Mouse (Mus musculus) embryonic facial prominence, embryonic 13.5 days (tissue): ENCODE measurements around the gene Adcy5. TPM values are rescaled to one million over a fixed set of nuclear protein-coding genes. Genes with fewer than 3 reads are reported as not detected.

Experiments used
- ATAC-seq: fragments of 200-750 bp; cut with Nextera tagmentation; 2 replicates; pipeline ENCODE4 v1.8.0; 2017; ENCODE audit warnings: low read depth; ENCODE audit not compliant: insufficient number of reproducible peaks, insufficient read depth, low FRiP score, low TSS enrichment
- H3K27ac ChIP-seq: fragments of 300-500 bp; sonication (generic); 2 replicates; pipeline ENCODE4 v1.5.1; 2015; ENCODE audit warnings: moderate library complexity, mild to moderate bottlenecking, inconsistent platforms
- H3K27me3 ChIP-seq: fragments of 300-500 bp; sonication (generic); 2 replicates; pipeline ENCODE4 v1.6.1; 2015; ENCODE audit warnings: mild to moderate bottlenecking, inconsistent platforms
- H3K36me3 ChIP-seq: fragments of 300-500 bp; sonication (generic); 2 replicates; pipeline ENCODE4 v1.6.1; 2015; ENCODE audit warnings: mild to moderate bottlenecking, inconsistent platforms
- H3K4me1 ChIP-seq: fragments of 300-500 bp; sonication (generic); 2 replicates; pipeline ENCODE4 v1.6.1; 2015; ENCODE audit warnings: inconsistent platforms
- H3K4me2 ChIP-seq: fragments of 300-500 bp; sonication (generic); 2 replicates; pipeline ENCODE4 v1.6.1; 2015; ENCODE audit warnings: moderate library complexity, mild to moderate bottlenecking, inconsistent platforms
- H3K4me3 ChIP-seq: fragments of 300-500 bp; sonication (generic); 2 replicates; pipeline ENCODE4 v1.5.1; 2015; ENCODE audit warnings: mild to moderate bottlenecking, inconsistent platforms
- H3K9ac ChIP-seq: fragments of 300-500 bp; sonication (generic); 2 replicates; pipeline ENCODE4 v1.6.1; 2015; ENCODE audit warnings: mild to moderate bottlenecking, inconsistent platforms
- H3K9me3 ChIP-seq: fragments of 300-500 bp; sonication (generic); 2 replicates; pipeline ENCODE4 v1.6.1; 2016; ENCODE audit warnings: inconsistent platforms
- WGBS: fragments of 180-500 bp; shearing (Covaris S2); methylation state at CpG from one replicate; pipeline ENCODE4 v1.1.7; 2015; ENCODE audit warnings: mixed read lengths; 5-methylcytosine and 5-hydroxymethylcytosine counted together
- polyA plus RNA-seq: library from polyadenylated mRNA; unstranded; fragments of >200 nt; fragmentation: Nextera tagmentation; extraction: Ambion mirVana; gene quantifications from 2 replicates; pipeline ENCODE4 v1.2.1, GENCODE M21; 2015

Adcy5 gene
- 3.0 and 3.9 TPM in 2 replicates for polyA plus RNA-seq

DNA sequence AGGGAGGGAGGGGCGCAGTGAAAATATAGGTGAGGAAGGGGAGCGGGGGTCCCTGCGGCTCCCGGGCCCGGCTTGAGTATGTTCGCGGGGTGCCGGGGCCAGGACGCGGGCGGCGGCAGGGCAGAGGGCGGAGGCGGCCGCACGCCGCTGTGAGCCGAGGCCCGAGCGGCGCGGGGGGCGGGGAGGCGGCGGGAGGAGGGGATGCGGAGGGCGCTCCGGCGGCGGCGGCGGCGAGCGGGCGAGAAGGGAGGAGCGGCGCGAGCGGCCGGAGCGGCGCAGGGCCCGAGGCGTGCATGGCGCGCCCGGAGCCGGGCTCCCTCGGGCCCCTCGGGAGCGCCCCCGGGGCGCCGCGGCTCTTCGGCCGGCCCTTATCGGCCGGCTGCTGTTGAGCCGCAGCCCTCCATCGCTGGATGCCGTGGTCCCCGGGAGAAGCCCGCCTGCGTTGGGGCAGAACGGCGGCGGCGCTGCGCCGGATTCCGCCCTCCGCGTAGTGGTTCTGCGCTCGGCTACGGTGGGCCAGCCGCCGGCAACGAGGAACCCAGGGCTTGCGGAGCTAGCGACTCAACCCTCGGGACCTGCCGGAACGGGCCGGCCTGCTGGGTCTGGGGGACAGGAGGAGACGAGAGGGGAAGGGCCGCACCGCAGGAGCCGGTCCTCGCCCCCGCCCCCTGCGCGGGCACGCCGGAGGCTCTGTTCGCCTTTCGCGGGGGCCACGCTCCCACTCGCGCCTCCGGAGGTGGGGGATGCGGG, at the start of gene Adcy5:
Gene Adcy5 (plus strand): TSS at position 237 of the 750 bp plus-strand sequence.
- Histone ChIP-seq H3K4me1 (peaks cover 48% of the 10 kb centered on the region), H3K36me3 (0 out of 2 replicates have a peak, but pooled peaks cover 3% of the 10 kb centered on the region), H3K9ac (peak within 1 kb of the TSS; percentile 80), H3K27me3 (peaks cover 75% of the 10 kb centered on the region), H3K4me3 (peak within 1 kb of the TSS; percentile 75), H3K4me2 (peak within 1 kb of the TSS; percentile 91), H3K9me3 (no peaks in the 10 kb centered on the region), H3K27ac (peak within 1 kb of the TSS; percentile 78)
- WGBS: under 1% methylated on average over 63 of the region's 104 CpGs
- peak; percentile 32 for ATAC-seq

DNA sequence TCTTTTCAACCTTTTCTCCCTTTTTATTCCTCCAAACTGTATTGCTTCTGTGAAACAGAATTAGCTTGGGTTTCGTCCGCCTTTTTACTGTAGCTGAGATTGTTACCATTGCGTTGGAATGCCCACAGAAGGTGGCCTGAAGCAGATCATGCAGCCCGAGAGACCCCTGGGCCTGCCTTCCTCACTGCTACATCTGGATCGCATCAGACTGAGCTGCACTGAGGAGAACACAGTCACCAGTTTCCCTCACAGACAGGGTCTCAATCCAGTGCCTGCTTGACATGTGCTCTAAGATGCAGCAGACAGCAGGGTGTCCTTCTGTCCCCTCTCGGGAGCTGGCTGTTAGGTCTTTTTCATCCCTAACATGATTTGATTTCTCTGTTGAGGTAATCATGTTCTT, 46.7 kb upstream of the Adcy5 start:
- no peak for ATAC-seq
- H3K27ac ChIP-seq: peak overlapping the region; percentile 44; the same call in 1 of the 2 replicates
- H3K9ac ChIP-seq: 0 out of 2 replicates have a peak overlapping the region, but pooled peaks have one; percentile 28
- H3K27me3 ChIP-seq: no peaks in the 10 kb centered on the region
- peaks cover 57% of the 10 kb centered on the region for H3K4me1 ChIP-seq
- 0 out of 2 replicates have a peak, but pooled peaks cover 6% of the 10 kb centered on the region for H3K36me3 ChIP-seq
- no peak overlapping the region for H3K4me3 ChIP-seq
- no peaks in the 10 kb centered on the region for H3K9me3 ChIP-seq
- WGBS: 33% methylated on average over 6 of the region's 6 CpGs
- no peak overlapping the region for H3K4me2 ChIP-seq

DNA sequence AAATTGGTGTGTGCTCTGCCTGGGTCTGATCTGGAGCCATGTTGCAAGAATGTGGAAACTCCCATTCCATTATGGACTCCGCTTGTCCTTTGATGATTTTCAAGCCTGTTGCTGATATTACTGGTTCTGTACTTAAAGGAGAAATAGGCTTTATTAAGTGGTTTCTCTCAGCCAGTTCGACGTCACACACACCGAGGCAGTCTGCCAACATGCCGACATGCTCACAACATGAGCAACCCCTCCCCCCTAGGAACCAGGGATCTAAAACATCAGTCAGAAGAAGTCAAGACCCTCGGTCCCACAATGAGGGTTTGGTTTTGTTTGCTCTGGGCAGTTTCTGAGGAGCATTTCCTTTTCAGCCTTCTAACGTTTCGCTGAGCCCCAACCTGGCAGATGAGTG, 45.5 kb upstream of the Adcy5 start:
- no peaks in the 10 kb centered on the region for H3K9me3 ChIP-seq
- 31% methylated on average over 8 of the region's 8 CpGs for WGBS
- no peak overlapping the region for H3K4me3 ChIP-seq
- H3K36me3 ChIP-seq: 0 out of 2 replicates have a peak, but pooled peaks cover 5% of the 10 kb centered on the region
- peaks cover 62% of the 10 kb centered on the region for H3K4me1 ChIP-seq
- H3K27ac ChIP-seq: peak overlapping the region; percentile 44
- no peak overlapping the region for H3K4me2 ChIP-seq
- H3K27me3 ChIP-seq: no peaks in the 10 kb centered on the region
- no peak overlapping the region for H3K9ac ChIP-seq
- no peak for ATAC-seq

DNA sequence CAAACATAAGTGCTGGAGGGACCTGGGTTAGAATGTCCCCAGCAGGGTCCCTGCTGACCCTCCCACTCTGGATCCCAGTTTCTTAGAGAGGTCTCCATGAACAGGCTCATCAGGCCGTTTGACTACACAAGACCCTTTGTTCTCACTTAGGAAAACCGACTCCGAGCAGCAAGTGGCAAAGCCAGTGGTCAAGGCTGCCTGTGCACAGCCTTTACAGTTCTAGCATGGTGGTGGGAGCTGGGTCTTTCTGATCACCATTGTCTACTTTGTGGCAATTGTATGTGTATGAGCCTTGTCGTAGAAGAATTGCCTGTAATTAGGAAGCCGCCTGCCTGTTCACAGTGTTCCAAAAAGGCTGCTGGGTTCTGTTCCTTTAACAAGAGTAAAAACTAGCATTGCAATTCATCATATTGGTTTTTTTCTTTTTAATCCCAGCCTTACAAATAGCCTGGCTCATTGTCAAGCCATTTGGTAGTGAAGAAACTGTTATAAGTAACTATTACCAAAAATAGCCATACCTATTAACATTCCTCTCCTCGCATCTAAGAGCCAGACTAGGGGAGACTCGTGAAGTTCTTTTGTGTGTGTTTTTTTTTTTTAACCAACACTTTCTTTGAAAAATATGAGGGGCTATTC, 44.9 kb upstream of the Adcy5 start:
- Histone ChIP-seq H3K4me1 (peaks cover 65% of the 10 kb centered on the region), H3K4me2 (no peak overlapping the region), H3K36me3 (no peaks in the 10 kb centered on the region), H3K9me3 (no peaks in the 10 kb centered on the region), H3K4me3 (no peak overlapping the region), H3K27ac (peak overlapping the region; percentile 44), H3K9ac (no peak overlapping the region), H3K27me3 (no peaks in the 10 kb centered on the region)
- WGBS: 29% methylated on average over 7 of the region's 7 CpGs
- no peak for ATAC-seq

DNA sequence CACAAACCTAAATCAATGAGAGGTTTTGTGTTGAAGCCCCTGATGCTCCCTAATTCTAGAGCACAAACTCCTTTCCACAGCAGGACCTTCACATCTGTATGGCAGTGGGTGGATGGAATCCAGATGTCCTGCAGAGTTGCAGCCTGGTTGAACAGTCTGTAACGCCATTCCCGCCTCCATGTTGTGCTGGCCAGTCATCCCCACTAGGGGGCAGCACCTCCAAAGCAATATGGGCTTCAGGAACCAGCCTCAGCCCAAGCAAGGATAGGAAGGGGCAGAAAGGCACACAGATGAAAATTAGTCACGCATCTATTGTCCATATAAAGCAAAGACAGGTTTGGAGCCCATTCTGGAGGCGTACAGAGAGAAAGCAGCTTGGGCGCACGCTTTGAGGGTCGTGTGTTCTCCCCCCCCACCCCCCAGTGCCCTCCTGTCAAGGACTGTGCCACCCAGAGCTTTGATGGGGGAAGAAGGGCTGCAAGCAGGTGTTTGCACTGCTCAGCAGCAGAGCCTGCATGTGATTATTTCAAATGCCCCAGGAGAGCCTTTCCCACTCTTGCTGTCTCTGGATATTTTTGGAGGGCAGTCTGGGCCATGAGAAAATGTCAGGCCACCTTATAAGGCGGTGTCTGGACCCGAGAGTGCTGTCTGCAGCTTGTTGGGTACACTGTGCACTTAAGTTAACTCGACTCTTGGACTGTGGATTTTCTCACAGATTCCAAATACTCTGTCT, 44.1 kb upstream of the Adcy5 start:
- peaks cover 66% of the 10 kb centered on the region for H3K4me1 ChIP-seq
- ATAC-seq: peak; percentile 74
- H3K27me3 ChIP-seq: no peaks in the 10 kb centered on the region
- H3K9me3 ChIP-seq: no peaks in the 10 kb centered on the region
- 21% methylated on average over 10 of the region's 10 CpGs for WGBS
- H3K4me3 ChIP-seq: no peak overlapping the region
- H3K9ac ChIP-seq: peak overlapping the region; percentile 3; the same call in 1 of the 2 replicates
- H3K4me2 ChIP-seq: 0 out of 2 replicates have a peak overlapping the region, but pooled peaks have one; percentile 17
- H3K27ac ChIP-seq: peak overlapping the region; percentile 44; the same call in 1 of the 2 replicates
- H3K36me3 ChIP-seq: no peaks in the 10 kb centered on the region

DNA sequence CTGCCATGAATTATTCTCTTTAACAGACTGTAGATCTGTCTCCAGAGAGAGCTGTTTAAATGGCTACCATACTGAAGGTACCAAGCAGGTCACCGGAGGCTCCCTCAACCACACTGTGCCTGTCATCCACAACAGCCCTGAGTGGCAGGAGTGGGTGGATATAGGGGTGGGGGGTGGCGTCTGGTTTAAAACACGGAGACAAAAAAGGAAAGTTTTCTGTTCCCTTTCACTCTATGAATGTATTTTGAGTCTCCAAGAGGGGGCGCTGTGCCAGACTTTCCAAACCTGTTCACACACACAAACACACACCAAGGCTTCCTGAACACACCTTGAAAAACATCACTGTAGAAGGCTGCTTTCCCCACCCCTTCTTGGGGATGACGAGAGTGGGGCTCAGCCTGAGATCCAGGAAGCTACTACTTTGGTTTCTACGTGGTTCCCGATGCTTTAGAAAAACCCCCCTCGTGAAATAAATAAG, 43.5 kb upstream of the Adcy5 start:
- Histone ChIP-seq H3K4me2 (no peak overlapping the region), H3K9ac (0 out of 2 replicates have a peak overlapping the region, but pooled peaks have one; percentile 3), H3K4me3 (no peak overlapping the region), H3K4me1 (peaks cover 63% of the 10 kb centered on the region), H3K36me3 (no peaks in the 10 kb centered on the region), H3K9me3 (no peaks in the 10 kb centered on the region), H3K27ac (peak overlapping the region; percentile 44; the same call in 1 of the 2 replicates), H3K27me3 (no peaks in the 10 kb centered on the region)
- WGBS: 52% methylated on average over 8 of the region's 8 CpGs
- ATAC-seq: no peak

DNA sequence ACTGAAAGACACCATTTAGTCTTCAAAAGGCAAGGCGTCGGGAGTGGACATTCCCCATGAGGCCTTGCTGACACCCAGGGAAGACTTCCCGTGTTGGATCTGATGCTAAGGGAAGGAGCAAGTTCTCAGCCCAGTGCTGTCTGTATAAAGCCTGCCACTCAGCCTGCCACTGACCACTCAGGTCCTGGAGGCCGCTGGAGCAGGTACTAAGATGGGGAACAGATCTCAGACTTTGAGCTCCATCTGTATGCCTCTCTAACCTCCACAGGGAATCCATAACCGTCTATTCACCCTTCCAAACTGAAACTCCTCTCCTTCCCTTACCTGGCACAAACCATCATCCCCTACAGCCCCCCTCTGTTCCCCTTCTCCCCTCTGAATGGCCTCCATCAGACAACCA, 41.2 kb upstream of the Adcy5 start:
- no peak overlapping the region for H3K9ac ChIP-seq
- H3K27me3 ChIP-seq: no peaks in the 10 kb centered on the region
- H3K27ac ChIP-seq: no peak overlapping the region
- no peaks in the 10 kb centered on the region for H3K36me3 ChIP-seq
- no peak for ATAC-seq
- H3K4me1 ChIP-seq: peaks cover 55% of the 10 kb centered on the region
- H3K9me3 ChIP-seq: no peaks in the 10 kb centered on the region
- WGBS: 84% methylated on average over 5 of the region's 5 CpGs
- H3K4me3 ChIP-seq: no peak overlapping the region
- no peak overlapping the region for H3K4me2 ChIP-seq

DNA sequence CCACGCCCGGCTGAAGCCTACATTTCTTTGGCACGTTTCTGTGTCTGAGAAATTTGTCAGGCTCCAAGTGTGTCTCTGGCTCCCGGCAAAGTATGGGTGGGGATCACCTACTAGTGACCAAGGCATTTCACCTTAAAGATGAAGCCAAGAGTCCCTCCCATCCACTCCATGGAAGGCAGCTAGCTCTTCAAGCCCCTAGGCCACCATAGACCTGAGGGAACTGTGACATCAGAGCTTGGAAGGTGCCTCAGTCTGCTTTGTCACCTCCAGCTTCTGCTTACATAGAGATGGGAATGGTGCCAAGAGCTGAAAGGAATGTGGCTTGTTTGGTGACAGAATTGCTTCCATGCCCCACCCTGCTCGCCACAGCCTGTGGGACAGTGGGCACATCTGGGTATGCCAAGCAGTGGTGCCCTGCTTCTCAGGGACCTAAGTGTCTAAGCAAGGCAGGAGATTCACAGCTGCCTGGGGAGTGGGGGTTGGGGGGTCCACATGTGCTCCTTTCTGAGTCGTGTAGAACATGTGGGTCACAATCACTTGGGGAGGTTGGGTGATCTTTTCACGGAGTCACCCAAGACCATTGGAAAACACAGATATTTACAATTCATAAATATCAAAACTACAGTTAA, 38.2 kb upstream of the Adcy5 start:
- 79% methylated on average over 7 of the region's 7 CpGs for WGBS

DNA sequence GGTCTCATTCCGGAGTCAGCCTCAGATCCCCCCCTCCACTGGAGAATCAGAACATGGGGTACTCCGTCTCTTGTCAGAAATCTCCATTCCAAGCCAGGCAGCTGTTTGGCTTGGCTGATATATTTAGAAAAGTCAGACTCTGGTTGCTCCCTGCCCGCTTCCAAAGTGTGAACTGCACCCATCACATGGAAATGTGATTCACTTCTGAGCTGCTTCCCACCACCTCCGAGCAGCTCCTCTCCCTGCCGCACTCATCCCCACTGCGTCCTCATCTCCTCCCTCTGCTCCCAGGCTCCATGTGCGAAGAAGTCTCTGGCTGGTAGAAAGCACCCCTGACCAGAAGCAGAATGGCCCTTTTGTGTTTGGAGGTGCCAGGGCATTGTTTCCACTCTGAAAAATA, 37.2 kb upstream of the Adcy5 start:
- Histone ChIP-seq H3K4me2 (no peak overlapping the region), H3K27me3 (no peaks in the 10 kb centered on the region), H3K9me3 (no peaks in the 10 kb centered on the region), H3K27ac (no peak overlapping the region), H3K9ac (no peak overlapping the region), H3K36me3 (no peaks in the 10 kb centered on the region), H3K4me3 (no peak overlapping the region), H3K4me1 (peaks cover 29% of the 10 kb centered on the region)
- no peak for ATAC-seq
- 59% methylated on average over 7 of the region's 7 CpGs for WGBS

More for the DNA sequence above, 38.2 kb upstream of the Adcy5 start:
- no peak for ATAC-seq
- peaks cover 32% of the 10 kb centered on the region for H3K4me1 ChIP-seq
- no peak overlapping the region for H3K27ac ChIP-seq
- H3K4me2 ChIP-seq: no peak overlapping the region
- H3K9ac ChIP-seq: no peak overlapping the region
- H3K9me3 ChIP-seq: no peaks in the 10 kb centered on the region
- H3K36me3 ChIP-seq: no peaks in the 10 kb centered on the region
- H3K4me3 ChIP-seq: no peak overlapping the region
- H3K27me3 ChIP-seq: no peaks in the 10 kb centered on the region

DNA sequence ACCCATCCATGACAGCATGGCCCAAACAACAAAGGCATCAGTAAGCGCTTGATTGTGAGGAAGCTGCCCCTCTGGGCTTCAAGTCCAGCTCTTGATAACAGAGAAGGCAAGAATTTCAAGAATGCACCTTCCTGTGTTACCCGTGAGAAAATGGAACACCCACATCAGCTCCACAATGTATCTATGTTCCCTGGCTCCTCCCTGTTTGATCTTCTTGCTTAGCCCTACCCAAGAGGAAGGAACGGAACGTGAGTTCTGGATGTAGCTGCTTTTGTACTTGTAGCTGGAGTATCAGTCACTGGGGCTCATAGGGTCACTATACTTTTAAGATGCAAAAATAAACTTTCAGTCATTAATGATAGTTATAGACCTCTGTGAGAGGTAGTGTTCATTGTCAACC, 34.1 kb upstream of the Adcy5 start:
- Histone ChIP-seq H3K27me3 (no peaks in the 10 kb centered on the region), H3K4me2 (no peak overlapping the region), H3K4me1 (peaks cover 26% of the 10 kb centered on the region), H3K27ac (no peak overlapping the region), H3K9me3 (no peaks in the 10 kb centered on the region), H3K4me3 (no peak overlapping the region), H3K9ac (no peak overlapping the region), H3K36me3 (no peaks in the 10 kb centered on the region)
- no peak for ATAC-seq
- WGBS: 66% methylated on average over 4 of the region's 4 CpGs

DNA sequence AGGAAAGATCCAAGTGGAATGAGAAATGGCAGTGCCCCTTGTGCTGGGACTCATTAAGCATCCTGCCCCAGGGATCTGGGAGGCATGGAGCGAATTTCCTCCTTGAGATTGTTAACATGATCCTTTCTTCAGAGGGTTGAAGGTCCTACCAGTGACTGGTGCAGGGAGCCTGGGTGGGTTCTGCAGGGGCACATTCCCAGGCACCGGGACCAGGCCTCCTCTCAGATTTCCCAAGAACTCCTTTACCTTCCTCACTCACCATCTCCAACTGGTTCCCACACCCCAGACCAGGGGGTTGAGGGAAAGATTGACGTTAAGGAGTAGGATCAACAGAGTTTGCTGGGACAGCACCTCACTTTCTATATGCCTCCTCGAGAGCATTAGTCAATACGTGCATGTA, 27.4 kb upstream of the Adcy5 start:
- Histone ChIP-seq H3K9ac (no peak overlapping the region), H3K27ac (no peak overlapping the region)

More for the DNA sequence above, 27.4 kb upstream of the Adcy5 start:
- no peak overlapping the region for H3K4me3 ChIP-seq
- H3K36me3 ChIP-seq: no peaks in the 10 kb centered on the region
- H3K4me2 ChIP-seq: no peak overlapping the region
- H3K9me3 ChIP-seq: no peaks in the 10 kb centered on the region
- no peak for ATAC-seq
- WGBS: 56% methylated on average over 5 of the region's 5 CpGs
- H3K4me1 ChIP-seq: peaks cover 21% of the 10 kb centered on the region
- H3K27me3 ChIP-seq: no peaks in the 10 kb centered on the region
